Mouse (Mus musculus) cortical plate, adult 2 months (tissue): ENCODE data around the gene Izumo1r.

ENCODE experiments used
- CTCF ChIP-seq: fragments of 200-500 bp; IDR thresholded peaks from 2 replicates; pipeline ENCODE4 v1.5.1; 2011; ENCODE audit warnings: mild to moderate bottlenecking, control low read depth, low read length; ENCODE audit not compliant: insufficient read depth; ENCODE audit errors: extremely low read depth
- POLR2A ChIP-seq: fragments of 200-500 bp; IDR thresholded peaks from 2 replicates; pipeline ENCODE4 v1.6.1; 2011; ENCODE audit warnings: mild to moderate bottlenecking, low read length, control low read depth; ENCODE audit not compliant: insufficient read depth; ENCODE audit errors: extremely low read depth

- TF ChIP-seq CTCF (no peak), POLR2A (no peak)
Measured at GRCm38 (mm10) chr9:14839970-14840369, 63.8 kb downstream of the Izumo1r start.
